Mouse (Mus musculus): Measurements from ENCODE around the gene Klhl40.

Gene Klhl40

GRCm38 (mm10) chr9:121829270-121829992 is 52.0 kb downstream of the Klhl40 start:
- DNase-seq = no peak

- peak; percentile 63 for DNase-seq
These were observed 53.0 kb downstream of the Klhl40 start for GRCm38 (mm10) chr9:121830243-121830955.

GRCm38 (mm10) chr9:121830956-121831293 is 53.5 kb downstream of the Klhl40 start:
- DNase-seq = peak; percentile 86

All from right cerebral cortex, postnatal 14 days (tissue).